Mouse (Mus musculus): ENCODE results near the gene Gclm. TPM values are rescaled to one million over a fixed set of nuclear protein-coding genes. Genes with fewer than 3 reads are reported as not detected.
A peak's percentile ranks its signal among the peaks of the same experiment; 100 is the strongest.

Gene Gclm
- total RNA-seq, 2 experiments from 2014 or later, result 59.5 to 79.0 TPM

- no peak for DNase-seq
- intact Hi-C loops (cut with DNase I), result no loop called here
Measured at GRCm38 (mm10) chr3:122291828-122292227, 46.5 kb downstream of the Gclm start.

DNA sequence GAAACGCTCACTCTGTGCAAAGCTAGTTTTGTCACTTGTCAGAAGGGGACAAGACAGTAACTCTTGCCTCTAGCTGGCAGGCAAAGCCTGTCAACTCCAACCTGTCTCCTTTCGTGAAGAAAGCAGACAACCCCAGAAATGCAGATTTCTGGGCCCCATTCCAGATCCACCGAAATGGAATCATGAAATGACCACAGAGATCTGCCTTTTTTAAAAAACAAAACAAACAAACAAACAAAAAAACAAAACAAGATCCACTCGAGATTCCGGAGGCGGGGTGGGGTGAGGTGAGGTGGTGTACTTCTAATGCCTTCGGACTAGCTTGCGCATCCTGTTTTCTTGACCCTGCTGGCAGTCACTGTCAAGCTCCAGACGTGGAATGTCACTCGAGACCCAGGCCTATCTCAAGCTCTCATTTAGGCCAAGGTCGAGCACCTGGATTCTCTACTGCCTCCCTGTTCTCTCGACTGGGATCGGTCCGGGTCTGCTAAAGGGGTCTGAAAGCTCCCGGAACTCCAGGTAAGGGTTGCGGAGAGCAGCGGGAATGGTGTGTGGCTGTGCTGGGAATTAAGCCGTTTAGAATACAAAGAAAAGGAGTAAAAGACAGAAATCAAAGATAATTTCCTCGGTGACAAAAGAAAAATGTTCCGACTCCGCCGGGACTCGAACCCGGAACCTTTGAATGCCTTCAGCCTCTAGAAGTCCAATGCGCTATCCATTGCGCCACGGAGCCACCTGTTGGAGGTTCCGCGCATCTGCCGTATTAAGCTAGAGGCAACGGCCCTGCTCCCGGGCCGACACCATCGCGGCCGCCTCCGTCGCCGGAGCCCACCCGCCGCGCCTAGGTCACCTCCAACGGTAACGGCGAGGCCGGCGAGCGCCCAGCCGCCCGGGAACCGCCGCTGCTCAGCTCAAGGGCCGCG, 47.2 kb downstream of the Gclm start:
- intact Hi-C loops (cut with DNase I), result no loop called here
- peak; percentile 92 for DNase-seq

DNA sequence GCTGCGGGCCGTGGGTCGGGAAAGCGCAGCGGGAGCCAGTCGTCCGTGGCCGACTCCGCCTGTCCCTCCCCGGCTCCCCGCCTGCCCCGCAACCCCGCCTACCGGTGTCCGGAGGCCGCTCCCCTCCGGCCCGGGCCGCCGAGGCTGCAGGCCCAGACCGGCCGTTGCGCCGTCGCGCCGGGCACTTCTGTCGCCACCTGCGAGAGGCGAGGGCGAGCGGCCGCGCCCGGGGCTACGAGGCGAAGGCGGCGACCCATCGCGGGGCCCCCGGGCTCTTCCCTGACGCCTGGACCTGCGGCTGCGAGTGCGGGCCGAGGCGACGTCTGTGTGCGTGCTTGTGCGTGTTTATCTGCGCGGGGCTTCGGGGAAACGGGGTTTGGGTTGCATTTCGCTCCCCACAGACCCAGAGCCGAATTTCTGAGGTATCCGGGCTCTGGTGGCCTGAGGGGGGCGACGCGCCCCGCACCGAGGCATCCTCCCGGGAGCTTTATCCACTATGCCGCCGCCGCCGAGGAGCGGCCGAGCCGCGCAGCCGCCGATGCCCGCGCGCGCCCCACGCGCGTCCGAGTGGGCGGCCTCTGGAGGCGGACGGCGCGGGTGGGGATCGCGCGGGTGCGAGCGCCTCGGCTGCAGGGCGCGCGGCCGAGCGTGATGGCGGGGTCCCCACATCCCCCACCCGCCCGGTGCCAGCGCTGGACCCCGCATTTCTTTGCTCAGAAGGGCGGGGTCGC, 48.0 kb downstream of the Gclm start:
- no peak for DNase-seq
- intact Hi-C loops (cut with DNase I), result no loop called here

DNA sequence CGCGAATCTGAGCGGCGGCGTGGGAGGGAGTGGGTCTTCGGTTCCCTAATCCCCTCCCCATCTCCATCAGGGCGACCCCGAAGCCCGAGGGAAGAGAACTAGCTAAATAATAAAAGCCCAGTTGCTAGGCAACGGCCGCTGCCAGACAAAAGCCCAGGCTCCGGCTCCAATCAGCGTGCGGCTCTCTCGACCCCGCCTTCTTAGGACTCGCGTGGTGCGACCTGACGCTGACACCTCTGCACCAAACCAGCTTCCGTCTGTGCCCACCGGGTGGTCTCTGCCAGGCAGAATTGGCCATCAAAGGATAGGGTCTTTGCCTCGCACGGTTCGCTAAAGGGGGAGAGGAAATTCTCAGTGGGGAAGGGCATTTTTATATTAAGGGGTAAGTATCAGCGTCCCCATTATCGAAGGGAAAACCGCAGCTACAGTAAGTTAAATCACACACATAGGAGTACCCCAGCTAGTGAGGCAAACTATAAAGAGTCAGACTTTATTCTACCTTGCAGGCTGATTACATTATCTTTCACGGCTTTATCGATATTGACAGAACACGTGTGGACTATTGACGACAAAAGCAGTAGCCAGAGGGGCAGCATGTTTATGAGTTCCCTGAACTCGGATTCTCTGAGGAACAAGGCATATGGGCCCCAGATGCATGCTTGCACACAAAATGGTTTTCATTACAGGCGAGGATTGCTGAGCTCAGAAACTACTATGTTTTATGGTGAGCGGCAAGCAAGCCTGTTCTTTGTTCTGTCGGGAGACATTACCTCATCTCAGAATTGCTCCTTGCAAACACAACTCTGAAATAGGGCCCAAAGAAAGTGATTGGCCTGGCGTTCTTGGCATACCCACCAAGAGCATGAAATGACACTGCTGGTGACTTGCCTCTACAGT, 48.8 kb downstream of the Gclm start, which contains the start of gene Bcar3:
TSS of gene Bcar3 (plus strand) at position 183 of the 897 bp plus-strand sequence.
- peak; percentile 96 for DNase-seq
- intact Hi-C loops (cut with DNase I), result no loop called here

- intact Hi-C loops (cut with DNase I), result no loop called here
- DNase-seq, result peak; percentile 49
Measured at GRCm38 (mm10) chr3:122295511-122295910, 50.2 kb downstream of the Gclm start.

DNA sequence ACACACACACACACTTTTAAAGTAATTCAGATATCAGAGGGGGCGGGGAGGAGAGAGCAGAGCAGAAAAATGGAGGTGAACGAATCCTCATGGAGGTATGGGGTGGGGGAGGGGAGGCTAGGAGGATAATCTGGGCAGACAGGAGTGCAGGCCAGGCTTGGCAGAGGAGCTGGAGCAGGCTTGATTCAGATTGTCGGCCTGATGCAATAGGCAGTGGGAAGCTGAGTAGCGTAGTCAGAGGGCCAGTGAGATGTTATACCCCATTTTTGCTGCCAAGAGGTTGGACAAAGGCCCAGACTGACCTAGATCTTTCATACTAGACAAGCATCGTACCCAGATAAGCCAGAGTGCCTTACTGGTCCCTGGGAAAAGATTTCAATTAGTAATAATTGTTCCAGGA, 51.6 kb downstream of the Gclm start:
- intact Hi-C loops (cut with DNase I), result no loop called here

DNA sequence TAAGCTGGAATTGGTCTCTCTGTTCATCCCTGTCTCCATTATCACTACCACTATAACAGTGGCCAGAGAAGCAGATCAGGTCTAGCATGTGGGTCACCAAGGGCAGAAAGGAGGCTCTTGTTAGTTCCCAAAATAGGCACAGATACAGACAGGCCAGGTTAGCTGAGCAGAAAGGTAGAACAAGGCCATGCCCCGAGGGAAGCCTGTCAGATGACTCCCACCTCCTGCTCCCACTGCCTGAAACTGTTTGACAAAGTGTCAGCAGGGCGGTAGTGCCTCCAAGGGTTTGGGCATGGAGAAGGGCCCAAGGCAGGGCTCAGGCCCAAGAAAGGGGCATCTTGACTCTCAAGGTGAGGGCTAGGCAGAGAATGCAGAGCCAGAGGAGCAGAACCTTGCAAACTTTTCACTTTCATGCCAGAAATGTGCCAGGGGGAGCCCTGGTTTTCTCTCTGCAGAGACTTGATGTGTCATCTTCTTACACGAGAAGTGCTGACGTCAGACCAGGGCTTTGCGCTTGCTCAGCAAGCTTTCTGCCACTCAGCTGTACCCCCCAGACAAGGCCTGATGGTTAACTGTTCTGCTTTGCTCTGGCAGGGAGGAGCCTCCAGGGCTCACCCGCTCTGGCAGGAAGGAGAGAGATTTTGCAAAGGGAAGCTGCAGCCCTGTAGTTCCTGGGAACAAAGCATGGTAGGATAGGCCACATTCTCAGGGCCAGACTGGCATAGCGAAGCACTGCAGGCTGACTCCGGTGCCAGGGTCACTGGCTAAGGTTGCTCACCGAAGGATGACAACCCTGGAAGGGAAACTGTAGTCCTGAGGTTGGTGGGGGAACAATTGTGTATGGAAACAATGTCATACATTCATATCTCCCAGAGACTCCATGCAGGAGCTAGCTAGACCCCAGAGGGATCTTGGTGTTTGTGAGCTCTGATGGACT, 55.9 kb downstream of the Gclm start:
- no peak for DNase-seq
- intact Hi-C loops (cut with DNase I), result no loop called here

More for the DNA sequence above, 51.6 kb downstream of the Gclm start:
- DNase-seq, result peak; percentile 46

DNA sequence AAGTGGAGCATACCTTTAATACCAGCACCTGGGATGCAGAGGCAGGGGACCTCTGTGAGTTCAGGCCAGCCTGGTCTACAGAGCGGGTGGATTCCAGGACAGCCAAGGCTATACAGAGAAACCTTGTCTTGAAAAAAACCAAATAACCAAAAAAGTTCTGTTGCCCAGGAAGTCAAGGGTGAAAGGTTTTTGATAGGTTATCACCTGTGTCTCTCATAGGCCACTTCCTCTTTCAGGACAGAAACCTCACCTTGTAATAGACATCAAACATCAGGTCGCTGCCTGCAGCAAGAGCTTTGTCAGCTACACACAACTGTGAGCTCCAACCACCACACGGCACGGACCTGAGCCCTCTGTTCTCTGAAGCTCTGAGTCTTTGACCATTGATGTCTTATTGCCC, 59.2 kb downstream of the Gclm start:
- no peak for DNase-seq
- intact Hi-C loops (cut with DNase I), result no loop called here

DNA sequence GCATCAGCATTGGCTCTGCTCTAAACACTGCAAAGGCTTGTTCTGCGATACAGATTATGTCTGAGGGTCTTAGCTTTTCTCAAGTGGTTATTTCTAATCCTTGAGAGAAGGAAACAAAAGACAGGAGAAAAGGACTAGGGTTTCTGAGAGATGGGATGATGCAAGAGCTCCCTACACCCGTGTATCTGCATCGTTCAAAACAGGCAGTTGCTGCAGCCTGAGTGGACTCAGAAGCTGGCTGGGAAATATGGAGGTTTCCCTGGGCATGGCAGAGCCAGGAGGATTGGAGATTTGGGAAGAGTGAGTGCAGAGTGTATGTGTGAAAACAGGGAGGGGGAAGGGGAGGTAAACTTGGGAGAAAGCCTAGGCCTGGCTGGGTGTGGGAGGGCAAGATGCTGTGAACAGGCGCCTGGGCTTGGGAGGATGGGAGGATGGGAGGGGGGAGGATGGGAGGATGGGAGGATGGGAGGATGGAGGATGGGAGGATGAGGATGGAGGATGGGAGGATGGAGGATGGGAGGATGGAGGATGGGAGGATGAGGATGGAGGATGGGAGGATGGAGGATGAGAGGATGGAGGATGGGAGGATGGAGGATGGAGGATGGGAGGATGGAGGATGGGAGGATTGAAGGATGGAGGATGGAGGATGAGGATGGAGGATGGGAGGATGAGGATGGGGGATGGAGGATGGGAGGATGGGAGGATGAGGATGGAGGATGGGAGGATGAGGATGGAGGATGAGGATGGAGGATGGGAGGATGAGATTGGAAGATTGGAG, 62.7 kb downstream of the Gclm start:
- no peak for DNase-seq
- intact Hi-C loops (cut with DNase I), result no loop called here

DNA sequence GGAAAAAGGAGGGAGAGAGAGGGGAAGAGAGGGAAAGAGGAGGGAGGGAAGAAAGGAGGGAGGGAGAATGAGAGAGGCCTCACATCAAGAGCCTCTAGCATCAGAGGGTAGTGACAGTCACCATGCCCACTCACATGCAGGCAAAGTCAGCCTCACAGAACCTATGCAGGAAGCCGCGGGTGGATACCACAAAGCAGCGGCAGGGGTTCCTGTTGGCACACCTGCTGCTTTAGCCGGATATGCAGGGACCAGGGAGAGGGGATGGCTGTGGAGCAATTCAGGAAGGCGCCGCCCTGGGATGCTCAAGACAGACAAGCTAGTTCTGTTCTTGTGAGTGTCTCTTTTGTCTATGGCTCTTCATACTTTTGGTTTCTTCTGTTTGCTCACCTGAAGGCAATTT, 63.6 kb downstream of the Gclm start:
- intact Hi-C loops (cut with DNase I), result no loop called here
- DNase-seq, result no peak

DNA sequence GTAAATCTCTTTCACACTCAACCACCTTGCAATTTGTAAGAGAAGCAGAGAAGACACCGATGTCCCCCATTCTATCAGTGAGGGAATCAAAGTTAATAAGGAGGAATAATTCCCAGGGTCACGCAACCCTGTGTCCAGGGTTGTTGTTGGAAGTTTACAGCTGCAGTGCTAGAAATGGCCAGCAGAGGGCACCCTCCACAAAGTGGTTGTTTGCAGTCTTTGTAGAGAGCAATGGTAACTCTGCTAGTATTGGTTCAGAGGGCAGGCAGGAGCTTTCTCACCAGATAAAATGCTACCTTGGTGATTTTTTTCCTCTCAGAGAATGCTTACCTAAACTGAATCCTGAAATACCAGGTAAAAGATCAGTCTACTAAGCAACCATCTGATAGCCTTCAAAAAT, 66.7 kb downstream of the Gclm start:
- intact Hi-C loops (cut with DNase I), result loop anchor here (2.0 to 5.0 kb wide), 2 partner anchors 157 to 325 kb away; no protein-coding TSS in a partner anchor
- peak; percentile 84 for DNase-seq

DNA sequence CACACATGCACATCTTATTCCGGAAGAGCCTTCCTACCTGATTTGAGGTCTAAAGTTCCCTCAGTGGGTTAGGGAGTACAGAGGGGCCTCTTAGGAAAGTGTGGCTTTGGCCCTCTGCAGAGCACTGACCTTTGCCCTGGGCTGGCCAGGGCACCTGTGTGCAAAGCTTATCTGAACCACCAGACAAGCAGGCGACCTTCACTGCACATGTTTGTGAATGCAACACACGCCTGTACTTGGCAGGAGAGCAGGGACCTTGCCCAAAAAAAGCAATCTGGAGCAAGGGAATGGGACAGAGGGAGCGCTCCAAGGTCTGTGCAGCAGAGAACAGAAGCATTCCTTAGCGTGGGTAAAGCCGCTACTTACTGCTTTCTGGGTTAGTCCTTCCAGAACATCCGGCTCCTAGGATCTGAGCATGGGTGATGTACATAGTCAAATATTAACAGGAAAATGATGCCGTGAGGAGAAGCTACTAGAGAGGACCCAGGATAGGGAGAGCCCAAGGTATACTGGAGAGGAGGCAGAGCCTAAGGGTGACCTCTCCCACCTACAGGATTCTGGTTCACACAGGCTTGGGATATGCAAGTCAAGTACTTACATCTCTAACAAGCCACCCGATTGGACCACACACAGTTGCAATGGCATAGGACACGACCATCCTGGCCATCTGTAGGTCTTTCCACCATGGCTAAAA, 67.7 kb downstream of the Gclm start:
- intact Hi-C loops (cut with DNase I), result loop anchor here (2.0 to 5.0 kb wide), 2 partner anchors 156 to 324 kb away; no protein-coding TSS in a partner anchor
- no peak for DNase-seq

- intact Hi-C loops (cut with DNase I), result loop anchor here (2.0 to 5.0 kb wide), 2 partner anchors 155 to 323 kb away; no protein-coding TSS in a partner anchor
- DNase-seq, result no peak
Measured at GRCm38 (mm10) chr3:122313936-122314335, 68.6 kb downstream of the Gclm start.

DNA sequence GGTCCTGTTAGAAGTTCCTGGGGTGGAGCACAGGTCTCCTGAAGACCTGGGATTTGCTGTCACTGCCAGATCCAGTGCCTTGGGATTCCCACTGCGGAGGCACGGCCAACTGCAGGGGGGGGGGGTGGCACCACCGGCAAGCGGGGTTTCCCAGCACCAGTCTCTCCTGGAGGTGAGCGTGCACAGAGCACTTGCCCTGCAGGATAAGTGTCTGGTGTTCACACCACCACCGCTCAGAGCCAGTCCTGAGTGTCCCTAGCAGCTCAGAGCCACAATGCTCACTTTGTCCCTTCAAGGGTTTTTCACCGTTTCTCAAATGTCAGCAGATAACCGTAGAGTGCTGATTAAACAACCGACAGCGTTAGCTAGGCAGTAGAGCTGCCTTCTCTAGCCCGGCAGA, 71.3 kb downstream of the Gclm start:
- intact Hi-C loops (cut with DNase I), result no loop called here
- no peak for DNase-seq

GRCm38 (mm10) chr3:122317339-122317738, 72.0 kb downstream of the Gclm start:
- DNase-seq, result no peak
- intact Hi-C loops (cut with DNase I), result no loop called here
